Mouse (Mus musculus) erythroblast, embryonic 14.5 days (primary cell): Measurements from ENCODE around the gene Col4a3.

Experiments
- GATA1 ChIP-seq: IDR thresholded peaks from 2 replicates; pipeline ENCODE4 v1.6.1; 2012; ENCODE audit warnings: low read length, inconsistent platforms, mixed read lengths
- TAL1 ChIP-seq: IDR thresholded peaks from 3 replicates; pipeline ENCODE4 v1.6.1; 2012; ENCODE audit warnings: low read length, inconsistent platforms, mixed read lengths

GRCm38 (mm10) chr1:82686328-82686727 lies 99.6 kb downstream of the Col4a3 start:
- TF ChIP-seq TAL1 (no peak), GATA1 (no peak)
